Mouse (Mus musculus) heart, embryonic 14.5 days (tissue): ENCODE results near the gene Fam162b. TPM values are rescaled to one million over a fixed set of nuclear protein-coding genes. Genes with fewer than 3 reads are reported as not detected.

Experiments used
- ATAC-seq: fragments of 200-750 bp; cut with Nextera tagmentation; 2 replicates; pipeline ENCODE4 v1.8.0; 2017; ENCODE audit warnings: low read depth, moderate TSS enrichment; ENCODE audit not compliant: insufficient number of reproducible peaks, insufficient read depth, low FRiP score
- H3K27ac ChIP-seq, 2 experiments: fragments of 200-500 bp in 1 of 2; fragments of 300-500 bp in 1 of 2; sonication (generic) in 1 of 2; replicated peaks in 1 of 2; 2 replicates each; pipeline ENCODE4 v1.5.1; 2012 to 2014; ENCODE audit warnings: low read depth in 2 of 2, low read length in 2 of 2, control low read depth in 1 of 2, mild to moderate bottlenecking in 1 of 2, mixed read lengths in 1 of 2; ENCODE audit not compliant: control insufficient read depth in 1 of 2, insufficient read depth in 1 of 2
- H3K27me3 ChIP-seq: fragments of 300-500 bp; sonication (generic); 2 replicates; pipeline ENCODE4 v1.6.1; 2014; ENCODE audit warnings: mild to moderate bottlenecking, low read length, control low read depth; ENCODE audit not compliant: control insufficient read depth, insufficient read depth
- H3K36me3 ChIP-seq: fragments of 300-500 bp; sonication (generic); 2 replicates; pipeline ENCODE4 v1.6.1; 2014; ENCODE audit warnings: mild to moderate bottlenecking, control low read depth, low read length, mixed read lengths; ENCODE audit not compliant: control insufficient read depth, insufficient read depth
- H3K4me1 ChIP-seq, 2 experiments: fragments of 200-500 bp in 1 of 2; fragments of 300-500 bp in 1 of 2; sonication (generic) in 1 of 2; 2 replicates each; pipeline ENCODE4 v1.6.1; 2012 to 2014; ENCODE audit warnings: low read length in 2 of 2, control low read depth in 1 of 2, mixed read lengths in 1 of 2; ENCODE audit not compliant: control insufficient read depth in 2 of 2, insufficient read depth in 2 of 2
- H3K4me2 ChIP-seq: fragments of 300-500 bp; sonication (generic); 2 replicates; pipeline ENCODE4 v1.6.1; 2014; ENCODE audit warnings: mild to moderate bottlenecking, low read length
- H3K4me3 ChIP-seq, 2 experiments: fragments of 200-500 bp in 1 of 2; fragments of 300-500 bp in 1 of 2; sonication (generic) in 1 of 2; 2 replicates each; pipeline ENCODE4 v1.5.1; 2012 to 2014; ENCODE audit warnings: low read length in 2 of 2, mild to moderate bottlenecking in 2 of 2, control low read depth in 1 of 2, low read depth in 1 of 2, moderate library complexity in 1 of 2; ENCODE audit not compliant: control insufficient read depth in 1 of 2, insufficient read depth in 1 of 2
- H3K9ac ChIP-seq: fragments of 300-500 bp; sonication (generic); 2 replicates; pipeline ENCODE4 v1.6.1; 2014; ENCODE audit warnings: mild to moderate bottlenecking, low read length
- H3K9me3 ChIP-seq: fragments of 300-500 bp; sonication (generic); 2 replicates; pipeline ENCODE4 v1.6.1; 2016; ENCODE audit warnings: low read length, control low read depth; ENCODE audit not compliant: control insufficient read depth
- WGBS: fragments of 180-500 bp; shearing (Covaris S2); extraction: QIAGEN DNeasy Blood & Tissue Kit; methylation state at CpG from one replicate; pipeline ENCODE4 v1.1.7; 2014; 5-methylcytosine and 5-hydroxymethylcytosine counted together
- polyA plus RNA-seq: library from polyadenylated mRNA; unstranded; fragments of >200 nt; fragmentation: Nextera tagmentation; extraction: Ambion mirVana; gene quantifications from 2 replicates; pipeline ENCODE4 v1.2.1, GENCODE M21; 2014

Fam162b gene
- polyA plus RNA-seq, 1 experiment from 2014 or later = not detected

GRCm38 (mm10) chr10:51611969-51612682, 21.8 kb upstream of the Fam162b start:
- Histone ChIP-seq H3K9ac (no peak overlapping the region), H3K4me1 (no peaks in the 10 kb centered on the region), H3K4me3 (no peak overlapping the region), H3K36me3 (no peaks in the 10 kb centered on the region), H3K27ac (no peak overlapping the region), H3K27me3 (no peaks in the 10 kb centered on the region), H3K4me2 (no peak overlapping the region), H3K9me3 (no peaks in the 10 kb centered on the region)
- 65% methylated on average over 9 of the region's 9 CpGs for whole genome bisulfite sequencing
- ATAC-seq = no peak

GRCm38 (mm10) chr10:51609741-51610425, 19.6 kb upstream of the Fam162b start:
- WGBS = 62% methylated on average over 4 of the region's 4 CpGs
- H3K4me3 ChIP-seq = no peak overlapping the region
- ATAC-seq = no peak
- H3K4me1 ChIP-seq = no peaks in the 10 kb centered on the region
- H3K27ac ChIP-seq = no peak overlapping the region
- H3K9me3 ChIP-seq = no peaks in the 10 kb centered on the region
- no peaks in the 10 kb centered on the region for H3K36me3 ChIP-seq
- no peak overlapping the region for H3K4me2 ChIP-seq
- no peaks in the 10 kb centered on the region for H3K27me3 ChIP-seq
- H3K9ac ChIP-seq = no peak overlapping the region

- ATAC-seq = no peak
- no peak overlapping the region for H3K4me2 ChIP-seq
- no peaks in the 10 kb centered on the region for H3K36me3 ChIP-seq
- H3K27me3 ChIP-seq = no peaks in the 10 kb centered on the region
- H3K9me3 ChIP-seq = no peaks in the 10 kb centered on the region
- H3K4me3 ChIP-seq = no peak overlapping the region
- no peak overlapping the region for H3K9ac ChIP-seq
- WGBS = 76% methylated on average over 9 of the region's 9 CpGs
- H3K27ac ChIP-seq = no peak overlapping the region
- H3K4me1 ChIP-seq = no peaks in the 10 kb centered on the region
These were observed 6.8 kb upstream of the Fam162b start for GRCm38 (mm10) chr10:51596928-51597635.

- no peak overlapping the region for H3K27ac ChIP-seq
- 39% methylated on average over 10 of the region's 10 CpGs for WGBS
- H3K9me3 ChIP-seq = no peaks in the 10 kb centered on the region
- H3K4me1 ChIP-seq = no peaks in the 10 kb centered on the region
- 0 out of 2 replicates have a peak, but pooled peaks cover 2% of the 10 kb centered on the region for H3K27me3 ChIP-seq
- H3K36me3 ChIP-seq = no peaks in the 10 kb centered on the region
- ATAC-seq = no peak
- no peak overlapping the region for H3K9ac ChIP-seq
- H3K4me2 ChIP-seq = peak overlapping the region; percentile 42; the same call in 1 of the 2 replicates
- H3K4me3 ChIP-seq = no peak overlapping the region
These were observed 4.9 kb upstream of the Fam162b start for GRCm38 (mm10) chr10:51595001-51595931.

GRCm38 (mm10) chr10:51591574-51591973, 1.3 kb upstream of the Fam162b start:
- ATAC-seq = no peak
- Histone ChIP-seq H3K27me3 (0 out of 2 replicates have a peak, but pooled peaks cover 4% of the 10 kb centered on the region), H3K4me1 (peaks cover 0 to 2% of the 10 kb centered on the region in 2 experiments; a peak in 1 of 4 replicates), H3K4me3 (no peak overlapping the region), H3K9ac (no peak overlapping the region), H3K9me3 (no peaks in the 10 kb centered on the region), H3K36me3 (no peaks in the 10 kb centered on the region), H3K4me2 (no peak overlapping the region), H3K27ac (no peak overlapping the region)
- 77% methylated on average over 2 of the region's 2 CpGs for WGBS

- Histone ChIP-seq H3K4me2 (no peak overlapping the region), H3K9ac (no peak overlapping the region), H3K9me3 (no peaks in the 10 kb centered on the region), H3K27ac (no peak overlapping the region), H3K4me1 (peaks cover 0 to 2% of the 10 kb centered on the region in 2 experiments; a peak in 1 of 4 replicates), H3K36me3 (no peaks in the 10 kb centered on the region), H3K27me3 (no peaks in the 10 kb centered on the region), H3K4me3 (no peak overlapping the region)
- no peak for ATAC-seq
These were observed 5.4 kb downstream of the Fam162b start for GRCm38 (mm10) chr10:51584919-51585318.

- Histone ChIP-seq H3K27ac (no peak overlapping the region), H3K4me1 (no peaks in the 10 kb centered on the region), H3K36me3 (no peaks in the 10 kb centered on the region), H3K9ac (no peak overlapping the region), H3K4me3 (no peak overlapping the region), H3K4me2 (no peak overlapping the region), H3K9me3 (no peaks in the 10 kb centered on the region), H3K27me3 (no peaks in the 10 kb centered on the region)
- no peak for ATAC-seq
- 69% methylated on average over 1 of the region's 1 CpGs for WGBS
These were observed 5.9 kb downstream of the Fam162b start for GRCm38 (mm10) chr10:51584378-51584777.
